Mouse (Mus musculus) gastrocnemius, adult 8-10 months (tissue): ENCODE data around the gene Wfdc6b. TPM values are rescaled to one million over a fixed set of nuclear protein-coding genes. Genes with fewer than 3 reads are reported as not detected.

Experiments
- total RNA-seq, 4 experiments: library from RNA; stranded (reverse); gene quantifications; 2 replicates each; pipeline ENCODE4 v1.2.4; 2022

Wfdc6b gene
- total RNA-seq, 4 experiments from 2014 or later: not detected

Other genes starting within 250 kb of the Wfdc6b start
- gene Slpi, start 224.4 kb upstream of the Wfdc6b start, total RNA-seq: under 1 TPM in 1 of 4 experiments, not detected in 3; 0.67 TPM
- gene Rbpjl, start 210.4 kb upstream of the Wfdc6b start, total RNA-seq: not detected
- under 1 TPM; 0.27 to 0.99 (median 0.44) TPM for gene Matn4, start 208.4 kb upstream of the Wfdc6b start, total RNA-seq
- gene Sdc4, start 169.6 kb upstream of the Wfdc6b start, total RNA-seq: 10 to 100 TPM; 23.9 to 58.8 (median 34.1) TPM
- gene Sys1, start 156.6 kb upstream of the Wfdc6b start, total RNA-seq: 10 to 100 TPM; 25.3 to 27.8 (median 26.6) TPM
- gene Gm20458, start 152.6 kb upstream of the Wfdc6b start, total RNA-seq: 10 to 100 TPM in 2 of 4 experiments, 1 to 10 TPM in 1, not detected in 1; 3.8 to 12.1 (median 11.8) TPM
- gene Trp53tg5, start 139.8 kb upstream of the Wfdc6b start, total RNA-seq: not detected
- 10 to 100 TPM; 14.8 to 32.8 (median 22.6) TPM for gene Dbndd2, start 127.4 kb upstream of the Wfdc6b start, total RNA-seq
- 10 to 100 TPM; 27.2 to 33.2 (median 30.0) TPM for gene Pigt, start 116.0 kb upstream of the Wfdc6b start, total RNA-seq
- gene Wfdc2, start 51.1 kb upstream of the Wfdc6b start, total RNA-seq: not detected
- not detected for gene Spint3, start 40.1 kb upstream of the Wfdc6b start, total RNA-seq
- not detected for gene Wfdc6a, start 28.1 kb upstream of the Wfdc6b start, total RNA-seq
- not detected for gene Eppin, start 19.9 kb upstream of the Wfdc6b start, total RNA-seq
- not detected for gene Wfdc8, start 104 bp downstream of the Wfdc6b start, total RNA-seq
- gene Wfdc16, start 25.3 kb downstream of the Wfdc6b start, total RNA-seq: not detected
- gene Wfdc10, start 42.5 kb downstream of the Wfdc6b start, total RNA-seq: not detected
- gene Wfdc9, start 43.1 kb downstream of the Wfdc6b start, total RNA-seq: not detected
- not detected for gene Wfdc11, start 60.6 kb downstream of the Wfdc6b start, total RNA-seq
- not detected for gene Wfdc13, start 71.6 kb downstream of the Wfdc6b start, total RNA-seq
- not detected for gene Spint4, start 85.0 kb downstream of the Wfdc6b start, total RNA-seq
- gene Spint5, start 101.8 kb downstream of the Wfdc6b start, total RNA-seq: not detected
- not detected for gene Wfdc3, start 132.4 kb downstream of the Wfdc6b start, total RNA-seq
- gene Dnttip1, start 132.5 kb downstream of the Wfdc6b start, total RNA-seq: 10 to 100 TPM; 15.6 to 21.0 (median 17.7) TPM
- gene Ube2c, start 156.4 kb downstream of the Wfdc6b start, total RNA-seq: under 1 TPM in 3 of 4 experiments, not detected in 1; 0.29 to 0.38 (median 0.38) TPM
- over 10,000 TPM; 10,643 to 17,408 (median 13,587) TPM for gene Tnnc2, start 166.4 kb downstream of the Wfdc6b start, total RNA-seq
- gene Snx21, start 172.3 kb downstream of the Wfdc6b start, total RNA-seq: 10 to 100 TPM; 23.5 to 24.8 (median 24.4) TPM
- gene Acot8, start 191.4 kb downstream of the Wfdc6b start, total RNA-seq: 10 to 100 TPM in 1 of 4 experiments, 1 to 10 TPM in 3; 8.1 to 10.9 (median 8.4) TPM
- 1 to 10 TPM in 3 of 4 experiments, under 1 TPM in 1; 0.90 to 1.7 (median 1.2) TPM for gene Zswim3, start 191.6 kb downstream of the Wfdc6b start, total RNA-seq
- gene Zswim1, start 209.2 kb downstream of the Wfdc6b start, total RNA-seq: 1 to 10 TPM; 4.7 to 5.3 (median 5.0) TPM
- not detected for gene Spata25, start 215.0 kb downstream of the Wfdc6b start, total RNA-seq
- gene Ctsa, start 219.4 kb downstream of the Wfdc6b start, total RNA-seq: 10 to 100 TPM; 51.1 to 55.7 (median 52.7) TPM
- gene Neurl2, start 219.9 kb downstream of the Wfdc6b start, total RNA-seq: 10 to 100 TPM; 39.0 to 44.4 (median 39.5) TPM
- gene Pltp, start 244.2 kb downstream of the Wfdc6b start, total RNA-seq: 10 to 100 TPM in 2 of 4 experiments, 1 to 10 TPM in 2; 8.0 to 19.5 (median 11.9) TPM